Mouse (Mus musculus) adrenal gland, adult 2 months (tissue): ENCODE results near the gene A26c2. TPM values are rescaled to one million over a fixed set of nuclear protein-coding genes. Genes with fewer than 3 reads are reported as not detected.

Experiments used
- DNase-seq: peaks from one replicate; pipeline ENCODE4 v3.0.0; 2021
- long read RNA-seq: library from polyadenylated mRNA; stranded (forward); transcript quantifications from one replicate; pipeline ENCODE4 v2.0.0, GENCODE M21; 2021
- polyA plus RNA-seq: library from polyadenylated mRNA; depleted of rRNA; stranded (reverse); fragments of >200 nt; gene quantifications from 2 replicates; pipeline ENCODE4 v1.2.3, GENCODE M21; 2012; rRNA removed
- total RNA-seq, 2 experiments: library from RNA; stranded (reverse); gene quantifications; 2 replicates each; pipeline ENCODE4 v1.2.3; 2021

A26c2 gene
- total RNA-seq (not detected), polyA plus RNA-seq (not detected in 2 replicates)
- long read RNA-seq = 0 reads

- no peak for DNase-seq
Measured at GRCm38 (mm10) chr7:62823573-62823972, at the start of gene A26c2. Gene A26c2, minus strand, starts transcription at chr7:62823673.

GRCm38 (mm10) chr7:62851471-62851870 is 28.0 kb upstream of the A26c2 start:
- DNase-seq = no peak
